Mouse (Mus musculus) liver, adult 2 months (tissue): ENCODE measurements around the gene Coq8a.

ENCODE experiments used
- CTCF ChIP-seq: fragments of 200-500 bp; IDR thresholded peaks from 2 replicates; pipeline ENCODE4 v1.5.1; 2011; ENCODE audit warnings: low read depth, low read length, control low read depth
- POLR2A ChIP-seq: fragments of 200-500 bp; IDR thresholded peaks from 2 replicates; pipeline ENCODE4 v1.6.1; 2011; ENCODE audit warnings: low read length, control low read depth; ENCODE audit not compliant: insufficient read depth; ENCODE audit errors: extremely low read depth

DNA sequence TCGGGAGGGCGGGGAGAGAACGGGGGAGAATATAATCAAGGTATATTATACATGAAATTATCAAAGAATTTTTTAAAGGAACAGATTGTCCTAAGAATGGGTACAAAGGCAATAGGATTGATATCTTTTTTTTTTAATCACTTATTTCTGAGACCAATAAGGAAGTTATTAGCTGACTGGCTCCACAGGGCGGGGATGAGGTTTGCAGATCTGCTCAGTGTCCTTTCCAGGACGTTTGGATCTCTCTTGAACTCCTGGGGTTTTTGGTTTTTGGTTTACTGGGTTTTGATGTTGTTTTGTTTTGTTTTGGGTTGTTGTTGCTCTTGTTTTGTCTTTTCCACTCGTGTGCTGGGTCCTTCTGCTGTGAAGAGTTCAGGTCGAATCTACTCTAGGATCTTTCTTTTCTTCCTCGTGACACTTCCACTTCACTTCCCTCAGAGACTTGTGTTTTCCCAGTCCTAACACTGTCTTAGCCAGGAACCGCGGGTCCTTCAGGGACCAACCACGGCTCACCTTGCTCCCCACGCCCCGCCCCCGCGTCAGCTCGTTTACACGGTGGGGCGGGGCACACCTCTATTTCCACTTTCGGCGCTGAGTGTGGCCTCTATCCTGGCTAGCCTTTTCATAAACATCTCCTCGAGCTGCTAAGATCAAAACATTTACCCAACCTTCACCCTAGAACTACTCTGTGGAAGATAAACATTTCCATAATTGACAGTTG is 26.3 kb upstream of the Coq8a start:
- TF ChIP-seq CTCF (no peak), POLR2A (no peak)
